Mouse (Mus musculus) erythroblast, embryonic 14.5 days (primary cell): ENCODE measurements around the gene Gorab. TPM values are rescaled to one million over a fixed set of nuclear protein-coding genes. Genes with fewer than 3 reads are reported as not detected.

ENCODE experiments used
- H3K27me3 ChIP-seq: 2 replicates; pipeline ENCODE4 v1.6.1; 2012; ENCODE audit warnings: inconsistent platforms; ENCODE audit not compliant: control insufficient read depth
- H3K36me3 ChIP-seq: 2 replicates; pipeline ENCODE4 v1.6.1; 2012; ENCODE audit warnings: mild to moderate bottlenecking, inconsistent platforms; ENCODE audit not compliant: control insufficient read depth
- H3K4me1 ChIP-seq: 2 replicates; pipeline ENCODE4 v1.6.1; 2012; ENCODE audit warnings: inconsistent platforms; ENCODE audit not compliant: control insufficient read depth
- H3K4me3 ChIP-seq: replicated peaks from 2 replicates; pipeline ENCODE3; 2012; ENCODE audit warnings: moderate library complexity, mild to moderate bottlenecking, inconsistent platforms
- H3K9me3 ChIP-seq: 2 replicates; pipeline ENCODE4 v1.6.1; 2012; ENCODE audit warnings: low read length, inconsistent platforms, mixed read lengths; ENCODE audit not compliant: control insufficient read depth
- GATA1 ChIP-seq: IDR thresholded peaks from 2 replicates; pipeline ENCODE4 v1.6.1; 2012; ENCODE audit warnings: low read length, inconsistent platforms, mixed read lengths
- TAL1 ChIP-seq: IDR thresholded peaks from 3 replicates; pipeline ENCODE4 v1.6.1; 2012; ENCODE audit warnings: low read length, inconsistent platforms, mixed read lengths
- polyA plus RNA-seq: library from polyadenylated mRNA; stranded (reverse); fragments of >175 nt; gene quantifications from 2 replicates; pipeline ENCODE4 v1.2.3, GENCODE M21; 2012

Gene Gorab
- polyA plus RNA-seq, 1 experiment = 0.03 TPM

DNA sequence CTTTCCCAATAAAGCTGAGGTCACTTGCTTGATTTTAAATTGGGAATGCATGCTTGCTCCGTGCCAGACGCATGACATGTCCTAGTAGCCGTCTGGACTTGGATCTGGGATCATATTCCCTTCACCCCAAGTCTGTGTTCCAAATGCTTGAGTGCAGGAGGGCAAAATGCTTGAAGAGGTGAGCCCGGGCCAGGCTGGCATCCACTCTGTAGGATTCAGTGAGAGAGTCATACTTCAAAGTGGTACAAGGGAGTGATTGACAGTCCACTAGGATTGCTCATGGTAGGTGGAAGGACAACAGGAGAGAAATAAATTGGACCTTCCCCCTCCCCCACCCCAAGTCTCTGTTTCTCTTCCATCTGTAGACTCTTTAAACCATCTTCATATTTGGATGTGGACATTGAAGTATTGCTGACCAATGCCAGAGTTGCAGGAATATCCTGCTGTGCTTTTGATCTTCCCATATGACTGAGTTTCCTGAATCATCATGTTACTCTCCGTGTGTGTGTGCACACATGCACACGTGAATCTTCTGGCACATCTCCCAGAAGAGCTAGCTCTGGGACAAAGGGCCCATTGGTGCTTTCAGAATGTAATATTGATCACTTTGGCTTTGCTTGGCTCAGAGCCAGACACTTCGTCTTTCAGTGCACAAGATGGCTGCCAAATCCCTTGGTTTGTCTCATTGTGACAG, 64.8 kb downstream of the Gorab start:
- Histone ChIP-seq H3K9me3 (no peaks in the 10 kb centered on the region; the same call in 1 of the 2 replicates), H3K36me3 (no peaks in the 10 kb centered on the region), H3K27me3 (no peaks in the 10 kb centered on the region), H3K4me1 (no peaks in the 10 kb centered on the region), H3K4me3 (no peak overlapping the region)
- TF ChIP-seq TAL1 (no peak), GATA1 (no peak)

DNA sequence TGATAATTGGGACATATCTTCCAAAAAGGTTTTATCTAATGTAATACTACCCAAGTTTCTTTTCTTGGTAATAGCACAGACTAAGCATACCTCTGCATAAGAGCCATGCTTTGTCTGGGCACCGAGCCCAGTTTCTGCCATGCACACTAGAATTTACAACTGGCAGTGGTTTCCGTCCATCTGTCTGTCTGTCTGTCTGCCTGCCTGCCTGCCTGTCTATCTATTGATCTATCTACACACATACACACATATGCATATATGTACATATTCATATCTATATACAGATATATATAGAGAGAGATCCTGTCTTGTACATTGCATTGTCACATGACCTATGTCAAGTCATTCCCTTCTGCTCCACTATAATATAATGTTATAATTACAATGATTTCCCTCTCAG, 65.6 kb downstream of the Gorab start:
- Histone ChIP-seq H3K4me1 (no peaks in the 10 kb centered on the region), H3K4me3 (no peak overlapping the region), H3K36me3 (no peaks in the 10 kb centered on the region), H3K27me3 (no peaks in the 10 kb centered on the region), H3K9me3 (no peaks in the 10 kb centered on the region; the same call in 1 of the 2 replicates)
- no peak for TF ChIP-seq TAL1
- TF ChIP-seq GATA1 = no peak

Other genes starting within 250 kb of the Gorab start
- gene Prrx1, start 90.0 kb downstream of the Gorab start, polyA plus RNA-seq = 0.01 TPM in 1 of 2 replicates, not detected in the other